Mouse (Mus musculus): ENCODE results near the gene 1700007K13Rik. TPM values are rescaled to one million over a fixed set of nuclear protein-coding genes. Genes with fewer than 3 reads are reported as not detected.

Gene 1700007K13Rik
- polyA plus RNA-seq, 1 experiment from 2014 or later, result 1.3 TPM

GRCm38 (mm10) chr2:28433512-28433911, 32.6 kb downstream of the 1700007K13Rik start:
- H3K4me3 ChIP-seq (replicated peaks), result no peak overlapping the region
- no peak overlapping the region for H3K27ac ChIP-seq
- H3K4me1 ChIP-seq (replicated peaks), result peaks cover 4% of the 10 kb centered on the region; the same call in 1 of the 2 replicates
- no peak overlapping the region for H3K9ac ChIP-seq (replicated peaks)
- H3K27me3 ChIP-seq, result no peaks in the 10 kb centered on the region
- no peak for ATAC-seq
- 20% methylated on average over 2 of the region's 2 CpGs for WGBS
- H3K9me3 ChIP-seq, result no peaks in the 10 kb centered on the region
- H3K36me3 ChIP-seq, result no peaks in the 10 kb centered on the region
- no peak overlapping the region for H3K4me2 ChIP-seq (replicated peaks)

GRCm38 (mm10) chr2:28432811-28433210, 33.3 kb downstream of the 1700007K13Rik start:
- Histone ChIP-seq H3K9me3 (no peaks in the 10 kb centered on the region), H3K4me2 (replicated peaks) (no peak overlapping the region), H3K4me3 (replicated peaks) (no peak overlapping the region), H3K36me3 (no peaks in the 10 kb centered on the region), H3K9ac (replicated peaks) (no peak overlapping the region), H3K27me3 (no peaks in the 10 kb centered on the region), H3K4me1 (replicated peaks) (peaks cover 4% of the 10 kb centered on the region; the same call in 1 of the 2 replicates), H3K27ac (no peak overlapping the region)
- 42% methylated on average over 1 of the region's 1 CpGs for WGBS
- no peak for ATAC-seq

GRCm38 (mm10) chr2:28430846-28431245, 35.3 kb downstream of the 1700007K13Rik start:
- Histone ChIP-seq H3K27me3 (no peaks in the 10 kb centered on the region), H3K4me2 (replicated peaks) (no peak overlapping the region), H3K4me3 (replicated peaks) (no peak overlapping the region), H3K9me3 (no peaks in the 10 kb centered on the region), H3K4me1 (replicated peaks) (peaks cover 6% of the 10 kb centered on the region; the same call in 1 of the 2 replicates), H3K9ac (replicated peaks) (no peak overlapping the region), H3K27ac (no peak overlapping the region), H3K36me3 (no peaks in the 10 kb centered on the region)
- WGBS, result 76% methylated on average over 6 of the region's 6 CpGs
- no peak for ATAC-seq

- peaks cover 2% of the 10 kb centered on the region; the same call in 1 of the 2 replicates for H3K4me1 ChIP-seq (replicated peaks)
- no peak overlapping the region for H3K27ac ChIP-seq
- H3K4me3 ChIP-seq (replicated peaks), result no peak overlapping the region
- WGBS, result 86% methylated on average over 6 of the region's 6 CpGs
- H3K4me2 ChIP-seq (replicated peaks), result no peak overlapping the region
- H3K27me3 ChIP-seq, result no peaks in the 10 kb centered on the region
- no peaks in the 10 kb centered on the region for H3K9me3 ChIP-seq
- H3K36me3 ChIP-seq, result no peaks in the 10 kb centered on the region
- no peak for ATAC-seq
- H3K9ac ChIP-seq (replicated peaks), result no peak overlapping the region
Measured at GRCm38 (mm10) chr2:28427226-28427625, 38.9 kb downstream of the 1700007K13Rik start.

- 41% methylated on average over 3 of the region's 3 CpGs for WGBS
Measured at GRCm38 (mm10) chr2:28423167-28423566, 43.0 kb downstream of the 1700007K13Rik start.

GRCm38 (mm10) chr2:28419898-28420297, 46.2 kb downstream of the 1700007K13Rik start:
- Histone ChIP-seq H3K27me3 (no peaks in the 10 kb centered on the region), H3K27ac (no peak overlapping the region), H3K9ac (replicated peaks) (no peak overlapping the region), H3K36me3 (no peaks in the 10 kb centered on the region), H3K4me2 (replicated peaks) (no peak overlapping the region), H3K4me3 (replicated peaks) (no peak overlapping the region), H3K4me1 (replicated peaks) (peaks cover 13% of the 10 kb centered on the region), H3K9me3 (no peaks in the 10 kb centered on the region)
- 19% methylated on average over 4 of the region's 4 CpGs for WGBS
- ATAC-seq, result peak; percentile 44; the same call in 1 of the 2 replicates

More at GRCm38 (mm10) chr2:28423167-28423566, 43.0 kb downstream of the 1700007K13Rik start:
- ATAC-seq, result no peak
- Histone ChIP-seq H3K4me3 (replicated peaks) (no peak overlapping the region), H3K9me3 (no peaks in the 10 kb centered on the region), H3K4me1 (replicated peaks) (peaks cover 5% of the 10 kb centered on the region; the same call in 1 of the 2 replicates), H3K36me3 (no peaks in the 10 kb centered on the region), H3K9ac (replicated peaks) (no peak overlapping the region), H3K27me3 (no peaks in the 10 kb centered on the region), H3K4me2 (replicated peaks) (no peak overlapping the region), H3K27ac (no peak overlapping the region)

GRCm38 (mm10) chr2:28418034-28418433, 48.1 kb downstream of the 1700007K13Rik start:
- peaks cover 14% of the 10 kb centered on the region for H3K4me1 ChIP-seq (replicated peaks)
- peak; percentile 63; the same call in 1 of the 2 replicates for ATAC-seq

GRCm38 (mm10) chr2:28416511-28416910, 49.6 kb downstream of the 1700007K13Rik start:
- Histone ChIP-seq H3K4me3 (replicated peaks) (no peak overlapping the region), H3K36me3 (no peaks in the 10 kb centered on the region), H3K9me3 (no peaks in the 10 kb centered on the region), H3K4me1 (replicated peaks) (peaks cover 14% of the 10 kb centered on the region), H3K27me3 (no peaks in the 10 kb centered on the region), H3K9ac (replicated peaks) (no peak overlapping the region), H3K27ac (no peak overlapping the region), H3K4me2 (replicated peaks) (no peak overlapping the region)
- WGBS, result 87% methylated on average over 1 of the region's 1 CpGs
- no peak for ATAC-seq

More at GRCm38 (mm10) chr2:28418034-28418433, 48.1 kb downstream of the 1700007K13Rik start:
- Histone ChIP-seq H3K27me3 (no peaks in the 10 kb centered on the region), H3K27ac (no peak overlapping the region), H3K36me3 (no peaks in the 10 kb centered on the region), H3K4me2 (replicated peaks) (no peak overlapping the region), H3K9ac (replicated peaks) (no peak overlapping the region), H3K9me3 (no peaks in the 10 kb centered on the region), H3K4me3 (replicated peaks) (no peak overlapping the region)
- WGBS, result 34% methylated on average over 2 of the region's 2 CpGs

- ATAC-seq, result no peak
- Histone ChIP-seq H3K27ac (no peak overlapping the region), H3K4me1 (replicated peaks) (peaks cover 14% of the 10 kb centered on the region), H3K9me3 (no peaks in the 10 kb centered on the region), H3K9ac (replicated peaks) (no peak overlapping the region), H3K36me3 (no peaks in the 10 kb centered on the region), H3K4me2 (replicated peaks) (no peak overlapping the region), H3K4me3 (replicated peaks) (no peak overlapping the region), H3K27me3 (no peaks in the 10 kb centered on the region)
- WGBS, result 52% methylated on average over 10 of the region's 10 CpGs
Measured at GRCm38 (mm10) chr2:28415387-28416024, 50.6 kb downstream of the 1700007K13Rik start.

- Histone ChIP-seq H3K27me3 (no peaks in the 10 kb centered on the region), H3K4me1 (replicated peaks) (peaks cover 14% of the 10 kb centered on the region), H3K4me3 (replicated peaks) (no peak overlapping the region), H3K9me3 (no peaks in the 10 kb centered on the region), H3K36me3 (no peaks in the 10 kb centered on the region), H3K9ac (replicated peaks) (no peak overlapping the region), H3K27ac (no peak overlapping the region), H3K4me2 (replicated peaks) (no peak overlapping the region)
- 90% methylated on average over 5 of the region's 5 CpGs for WGBS
- no peak for ATAC-seq
Measured at GRCm38 (mm10) chr2:28414757-28415137, 51.4 kb downstream of the 1700007K13Rik start.

- H3K9me3 ChIP-seq, result no peaks in the 10 kb centered on the region
- H3K4me3 ChIP-seq (replicated peaks), result no peak overlapping the region
- H3K9ac ChIP-seq (replicated peaks), result no peak overlapping the region
- no peak overlapping the region for H3K4me2 ChIP-seq (replicated peaks)
- H3K27ac ChIP-seq, result no peak overlapping the region
- peaks cover 17% of the 10 kb centered on the region for H3K4me1 ChIP-seq (replicated peaks)
- no peak for ATAC-seq
- 93% methylated on average over 5 of the region's 5 CpGs for WGBS
- H3K36me3 ChIP-seq, result no peaks in the 10 kb centered on the region
- H3K27me3 ChIP-seq, result no peaks in the 10 kb centered on the region
Measured at GRCm38 (mm10) chr2:28414116-28414756, 51.9 kb downstream of the 1700007K13Rik start.

- WGBS, result 87% methylated on average over 6 of the region's 6 CpGs
- no peaks in the 10 kb centered on the region for H3K36me3 ChIP-seq
- no peak overlapping the region for H3K27ac ChIP-seq
- H3K4me1 ChIP-seq (replicated peaks), result peaks cover 18% of the 10 kb centered on the region
- H3K9ac ChIP-seq (replicated peaks), result no peak overlapping the region
- no peak for ATAC-seq
- H3K27me3 ChIP-seq, result no peaks in the 10 kb centered on the region
- H3K9me3 ChIP-seq, result no peaks in the 10 kb centered on the region
- no peak overlapping the region for H3K4me3 ChIP-seq (replicated peaks)
- no peak overlapping the region for H3K4me2 ChIP-seq (replicated peaks)
Measured at GRCm38 (mm10) chr2:28412936-28413335, 53.2 kb downstream of the 1700007K13Rik start.

All from midbrain, embryonic 13.5 days (tissue).